Mouse (Mus musculus): ENCODE measurements around the gene Telo2. TPM values are rescaled to one million over a fixed set of nuclear protein-coding genes. Genes with fewer than 3 reads are reported as not detected.

Telo2 gene
- 37.9 and 40.8 TPM in 2 replicates for polyA plus RNA-seq (2012)

- no peak for TF ChIP-seq GATA1 (IDR thresholded peaks at IDR 0.05; ENCODE audit: low read length)
These were observed at the start of gene Telo2 for GRCm38 (mm10) chr17:25115664-25116432. Gene Telo2, minus strand, starts transcription at chr17:25115967.

- no peak for TF ChIP-seq GATA1 (IDR thresholded peaks at IDR 0.05; ENCODE audit: low read length)
These were observed 49.0 kb upstream of the Telo2 start for GRCm38 (mm10) chr17:25164770-25165169.

- TF ChIP-seq GATA1 (IDR thresholded peaks at IDR 0.05; ENCODE audit: low read length), result no peak
These were observed 47.6 kb upstream of the Telo2 start for GRCm38 (mm10) chr17:25163387-25163786.

GRCm38 (mm10) chr17:25162161-25162560 lies 46.4 kb upstream of the Telo2 start, which contains the start of gene Ccdc154:
Gene Ccdc154, plus strand, starts transcription at chr17:25162461.
- TF ChIP-seq GATA1 (IDR thresholded peaks at IDR 0.05; ENCODE audit: low read length), result no peak

- no peak for TF ChIP-seq GATA1 (IDR thresholded peaks at IDR 0.05; ENCODE audit: low read length)
These were observed 24.2 kb upstream of the Telo2 start for GRCm38 (mm10) chr17:25139960-25140359.

GRCm38 (mm10) chr17:25138803-25139202 lies 23.0 kb upstream of the Telo2 start:
- TF ChIP-seq GATA1 (IDR thresholded peaks at IDR 0.05; ENCODE audit: low read length), result no peak

GRCm38 (mm10) chr17:25135622-25136021 lies 19.9 kb upstream of the Telo2 start:
- no peak for TF ChIP-seq GATA1 (IDR thresholded peaks at IDR 0.05; ENCODE audit: low read length)

GRCm38 (mm10) chr17:25133275-25133698 lies 17.5 kb upstream of the Telo2 start, which contains the start of gene Clcn7:
Gene Clcn7, plus strand, starts transcription at chr17:25133391.
- no peak for TF ChIP-seq GATA1 (IDR thresholded peaks at IDR 0.05; ENCODE audit: low read length)

- TF ChIP-seq GATA1 (IDR thresholded peaks at IDR 0.05; ENCODE audit: low read length), result no peak
These were observed 14.3 kb upstream of the Telo2 start for GRCm38 (mm10) chr17:25130060-25130459.

GRCm38 (mm10) chr17:25127681-25128080 lies 11.9 kb upstream of the Telo2 start:
- no peak for TF ChIP-seq GATA1 (IDR thresholded peaks at IDR 0.05; ENCODE audit: low read length)

GRCm38 (mm10) chr17:25127079-25127478 lies 11.3 kb upstream of the Telo2 start:
- TF ChIP-seq GATA1 (IDR thresholded peaks at IDR 0.05; ENCODE audit: low read length), result no peak

GRCm38 (mm10) chr17:25123979-25124378 lies 8.2 kb upstream of the Telo2 start:
- TF ChIP-seq GATA1 (IDR thresholded peaks at IDR 0.05; ENCODE audit: low read length), result no peak

- TF ChIP-seq GATA1 (IDR thresholded peaks at IDR 0.05; ENCODE audit: low read length), result no peak
These were observed 4.6 kb upstream of the Telo2 start, which contains the start of gene Ptx4 for GRCm38 (mm10) chr17:25120406-25120805. Gene Ptx4, plus strand, starts transcription at chr17:25120760.

GRCm38 (mm10) chr17:25117263-25117662 lies 1.5 kb upstream of the Telo2 start:
- no peak for TF ChIP-seq GATA1 (IDR thresholded peaks at IDR 0.05; ENCODE audit: low read length)

- no peak for TF ChIP-seq GATA1 (IDR thresholded peaks at IDR 0.05; ENCODE audit: low read length)
These were observed 690 bp downstream of the Telo2 start for GRCm38 (mm10) chr17:25114908-25115645.

GRCm38 (mm10) chr17:25112423-25112810 lies 3.4 kb downstream of the Telo2 start:
- TF ChIP-seq GATA1 (IDR thresholded peaks at IDR 0.05; ENCODE audit: low read length), result no peak

All from G1E-ER4 (cell line).